Mouse (Mus musculus): Measurements from ENCODE around the gene Elf2. TPM values are rescaled to one million over a fixed set of nuclear protein-coding genes. Genes with fewer than 3 reads are reported as not detected.
A peak's percentile ranks its signal among the peaks of the same experiment; 100 is the strongest.

The Elf2 gene
- total and polyA plus RNA-seq, 3 experiments, result 31.2 to 41.2 (median 32.2) TPM

- TF ChIP-seq NRF1 (IDR thresholded peaks at IDR 0.05; ENCODE audit: low read depth, low read length), result no peak
- TF ChIP-seq USF1 (IDR thresholded peaks at IDR 0.05; ENCODE audit: low read depth, low read length), result peak; percentile 62
- TF ChIP-seq TBP (conservative IDR thresholded peaks at IDR 0.05; ENCODE audit: low read depth, low read length), result 0 out of 2 replicates have a peak, but pooled peaks have one; percentile 36
- TF ChIP-seq BHLHE40 (IDR thresholded peaks at IDR 0.05; ENCODE audit: low read depth, low read length), result peak; percentile 99
- TF ChIP-seq RCOR1 (conservative IDR thresholded peaks at IDR 0.05; ENCODE audit: low read depth, low read length), result no peak
- TF ChIP-seq E2F4 (IDR thresholded peaks at IDR 0.05; ENCODE audit: insufficient replicate concordance, low read depth, low read length), result no peak
These were observed 7.1 kb downstream of the Elf2 start (continued) for GRCm38 (mm10) chr3:51333234-51333889.

GRCm38 (mm10) chr3:51330086-51330485, 10.4 kb downstream of the Elf2 start:
- DNase-seq (ENCODE audit: extremely low read depth), result no peak
- Histone ChIP-seq H3K27me3 (replicated peaks) (no peaks in the 10 kb centered on the region), H3K9ac (ENCODE audit: insufficient read depth, low read depth) (no peak overlapping the region), H3K4me2 (ENCODE audit: insufficient read depth, low read depth, poor library complexity, severe bottlenecking) (no peak overlapping the region), H3K4me3 (replicated peaks in 1 of 3; ENCODE audit: low read depth in 2 of 3, low read length in 2 of 3, poor library complexity in 1 of 3) (no peak overlapping the region), H3K4me1 (ENCODE audit: control insufficient read depth in 1 of 2, insufficient read depth in 2 of 2) (peaks cover 3 to 16% of the 10 kb centered on the region in 2 experiments; a peak in 3 of 4 replicates), H3K27ac (ENCODE audit: insufficient read depth, low read depth) (no peak overlapping the region), H3K9me3 (replicated peaks; ENCODE audit: low read length) (no peaks in the 10 kb centered on the region), H3K79me2 (replicated peaks; ENCODE audit: control insufficient read depth, extremely low read depth, insufficient read depth, poor library complexity, severe bottlenecking) (peaks cover 20% of the 10 kb centered on the region), H3K36me3 (replicated peaks in 1 of 2; ENCODE audit: control insufficient read depth in 1 of 2, insufficient read depth in 1 of 2, low read length in 1 of 2) (no peaks in the 10 kb centered on the region)
- no peak for TF ChIP-seq UBTF (IDR thresholded peaks at IDR 0.05; ENCODE audit: low read depth, low read length)
- no peak for TF ChIP-seq CHD1 (IDR thresholded peaks at IDR 0.05; ENCODE audit: low read depth, low read length)
- no peak for TF ChIP-seq TCF12 (IDR thresholded peaks at IDR 0.05; ENCODE audit: low read depth, low read length)
- no peak for TF ChIP-seq USF1 (IDR thresholded peaks at IDR 0.05; ENCODE audit: low read depth, low read length)
- no peak for TF ChIP-seq IRF4 (IDR thresholded peaks at IDR 0.05; ENCODE audit: low read depth, low read length)
- TF ChIP-seq ETS1 (conservative IDR thresholded peaks at IDR 0.05; ENCODE audit: low read depth, low read length), result no peak
- no peak for TF ChIP-seq ZMIZ1 (IDR thresholded peaks at IDR 0.05; ENCODE audit: low read depth, low read length)
- dilution Hi-C loops (cut with MboI; ENCODE audit: extremely low pct_ligation_motif_present, extremely low pct_unique_long_range_greater_than_20kb, low sequenced_read_pairs) (no loop called here), in situ Hi-C loops (cut with MboI; ENCODE audit: low pct_ligation_motif_present, low pct_unique_long_range_greater_than_20kb, low sequenced_read_pairs) (no loop called here)

GRCm38 (mm10) chr3:51328546-51328945, 11.9 kb downstream of the Elf2 start:
- Histone ChIP-seq H3K4me3 (replicated peaks in 1 of 3; ENCODE audit: low read depth in 2 of 3, low read length in 2 of 3, poor library complexity in 1 of 3) (no peak overlapping the region), H3K79me2 (replicated peaks; ENCODE audit: control insufficient read depth, extremely low read depth, insufficient read depth, poor library complexity, severe bottlenecking) (peaks cover 16% of the 10 kb centered on the region), H3K4me1 (ENCODE audit: control insufficient read depth in 1 of 2, insufficient read depth in 2 of 2) (peaks cover 3 to 11% of the 10 kb centered on the region in 2 experiments; a peak in 3 of 4 replicates), H3K9me3 (replicated peaks; ENCODE audit: low read length) (no peaks in the 10 kb centered on the region), H3K36me3 (replicated peaks in 1 of 2; ENCODE audit: control insufficient read depth in 1 of 2, insufficient read depth in 1 of 2, low read length in 1 of 2) (no peaks in the 10 kb centered on the region), H3K9ac (ENCODE audit: insufficient read depth, low read depth) (no peak overlapping the region), H3K27ac (ENCODE audit: insufficient read depth, low read depth) (no peak overlapping the region), H3K27me3 (replicated peaks) (no peaks in the 10 kb centered on the region), H3K4me2 (ENCODE audit: insufficient read depth, low read depth, poor library complexity, severe bottlenecking) (no peak overlapping the region)
- in situ Hi-C loops (cut with MboI; ENCODE audit: low pct_ligation_motif_present, low pct_unique_long_range_greater_than_20kb, low sequenced_read_pairs) (no loop called here), dilution Hi-C loops (cut with MboI; ENCODE audit: extremely low pct_ligation_motif_present, extremely low pct_unique_long_range_greater_than_20kb, low sequenced_read_pairs) (no loop called here)
- TF ChIP-seq TCF12 (IDR thresholded peaks at IDR 0.05; ENCODE audit: low read depth, low read length), result no peak
- TF ChIP-seq SIN3A (IDR thresholded peaks at IDR 0.05; ENCODE audit: low read length), result no peak
- TF ChIP-seq POLR2A (IDR thresholded peaks at IDR 0.05; ENCODE audit: low read depth, low read length), result no peak
- TF ChIP-seq UBTF (IDR thresholded peaks at IDR 0.05; ENCODE audit: low read depth, low read length), result no peak
- no peak for TF ChIP-seq PAX5 (IDR thresholded peaks at IDR 0.05; ENCODE audit: low read length)
- TF ChIP-seq CTCF (conservative IDR thresholded peaks at IDR 0.05 in 1 of 2, IDR thresholded peaks at IDR 0.05 in 1 of 2; ENCODE audit: low read depth in 2 of 2, low read length in 2 of 2), result no peak
- no peak for TF ChIP-seq MXI1 (IDR thresholded peaks at IDR 0.05; ENCODE audit: low read depth, low read length)
- no peak for TF ChIP-seq JUND (conservative IDR thresholded peaks at IDR 0.05; ENCODE audit: low read depth, low read length)
- TF ChIP-seq ZKSCAN1 (IDR thresholded peaks at IDR 0.05; ENCODE audit: borderline replicate concordance, low read depth, low read length), result no peak
- no peak for TF ChIP-seq SMC3 (IDR thresholded peaks at IDR 0.05; ENCODE audit: low read depth, low read length)
- no peak for TF ChIP-seq JUN (IDR thresholded peaks at IDR 0.05; ENCODE audit: insufficient read depth, low read depth, low read length)
- TF ChIP-seq GABPA (IDR thresholded peaks at IDR 0.05; ENCODE audit: insufficient replicate concordance, low read depth, low read length), result no peak
- no peak for DNase-seq (ENCODE audit: extremely low read depth)
